Comparison of ENCODE assay signal across 25 mouse cellular contexts in the genomic region with DNA sequence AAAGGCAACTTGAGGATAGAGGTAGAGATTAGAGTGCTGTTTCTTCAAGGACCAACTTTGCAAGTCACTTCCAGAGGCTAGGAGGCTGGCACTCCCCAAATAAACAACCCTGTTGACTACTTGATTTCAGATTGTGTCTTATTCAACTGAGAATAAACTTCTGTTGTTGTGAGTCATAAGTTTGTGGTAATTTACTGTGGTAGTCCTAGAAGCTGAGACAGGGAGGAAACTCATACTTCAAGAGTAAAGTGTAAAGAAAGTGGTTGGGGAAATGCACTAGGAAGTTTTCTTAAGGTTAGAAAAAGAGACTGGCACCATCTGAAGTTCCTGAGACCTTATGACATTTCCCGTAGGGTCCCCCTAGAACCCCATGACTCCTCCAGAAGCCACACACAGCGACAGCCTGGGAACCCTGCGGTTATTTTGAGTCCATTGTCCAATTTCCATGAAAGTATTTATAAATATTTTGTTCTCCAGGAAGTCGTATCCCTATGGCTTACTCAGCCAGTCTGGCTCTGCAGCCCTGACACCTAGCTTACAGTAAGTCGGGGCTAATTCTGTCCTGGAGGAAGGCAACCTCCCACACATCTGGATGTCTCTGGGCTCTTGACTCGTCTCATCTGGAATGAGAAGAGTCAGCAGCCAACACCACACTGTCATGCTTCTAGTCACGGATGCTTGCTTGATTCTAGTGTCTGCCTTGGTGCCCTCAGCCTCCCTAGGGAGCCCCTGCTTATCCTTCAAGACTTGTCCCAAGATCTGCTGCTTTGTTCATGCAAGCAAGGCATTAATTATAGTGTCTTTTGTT. TPM values are rescaled to one million over a fixed set of nuclear protein-coding genes. Genes with fewer than 3 reads are reported as not detected.
DNase-seq lines count a peak whose midpoint lies in the region; ATAC-seq and TF ChIP-seq lines count a peak whose summit lies in the region.
"Had no signal": no experiment of that assay in that cellular context is flagged by ENCODE, and none has a peak within 500 bp of the region (broad histone marks: within the 10 kb centered on the region; RNA-seq: fewer than 3 reads in every experiment).

No protein-coding gene starts in this region.

- no peak overlapping the region for H3K27ac ChIP-seq in lung, postnatal 0 days (ENCODE audit: low read length)
- H3K27ac ChIP-seq in hindbrain, embryonic 12.5 days, result no peak overlapping the region
- H3K27ac ChIP-seq: embryonic facial prominence, embryonic 12.5 days; forebrain, embryonic 10.5 days; heart, embryonic 13.5 days; hindbrain, embryonic 10.5 days; limb, embryonic 13.5 days; liver, embryonic 14.5 days; stomach, embryonic 15.5 days had no signal

- H3K36me3 ChIP-seq in lung, postnatal 0 days (ENCODE audit: insufficient read depth, low read length), result no peaks in the 10 kb centered on the region
- no peaks in the 10 kb centered on the region for H3K36me3 ChIP-seq in myocyte (ENCODE audit: control insufficient read depth, insufficient read depth)
- no peaks in the 10 kb centered on the region for H3K36me3 ChIP-seq in hindbrain, embryonic 12.5 days
- H3K36me3 ChIP-seq: embryonic facial prominence, embryonic 12.5 days; forebrain, embryonic 10.5 days; heart, embryonic 13.5 days; hindbrain, embryonic 10.5 days; limb, embryonic 13.5 days; stomach, embryonic 15.5 days had no signal

- peak; percentile 20 for DNase-seq in heart, postnatal 4 days
- DNase-seq in heart, adult 11 months, result no peak
- DNase-seq in lung, postnatal 0 days (ENCODE audit: low spot score), result peak; percentile 19
- no peak for DNase-seq in lung, adult 18-20 months
- DNase-seq: adrenal gland, adult 2 months; cerebellum, adult 9-10 months; forebrain, postnatal 0 days; kidney, adult 9 months; midbrain, embryonic 14.5 days; retina, postnatal 1 day had no signal

- H3K9ac ChIP-seq in lung, postnatal 0 days (replicated peaks; ENCODE audit: low read depth), result no peak overlapping the region
- no peak overlapping the region for H3K9ac ChIP-seq in hindbrain, embryonic 12.5 days
- H3K9ac ChIP-seq: embryonic facial prominence, embryonic 12.5 days; forebrain, postnatal 0 days; heart, embryonic 13.5 days; limb, embryonic 13.5 days; liver, embryonic 14.5 days; stomach, embryonic 15.5 days had no signal

- no peak for TF ChIP-seq CTCF in lung, postnatal 0 days (IDR thresholded peaks at IDR 0.05)

- no peaks in the 10 kb centered on the region for H3K79me2 ChIP-seq in myocyte (ENCODE audit: control insufficient read depth, insufficient read depth)

- peak; percentile 50; the same call in 1 of the 2 replicates for TF ChIP-seq EP300 in lung, postnatal 0 days (IDR thresholded peaks at IDR 0.05)

- ATAC-seq in lung, postnatal 0 days, result peak; percentile 63
- peak; percentile 36; the same call in 1 of the 2 replicates for ATAC-seq in erythroblast, adult 5-6 weeks (replicated peaks; ENCODE audit: low FRiP score, poor library complexity, severe bottlenecking)
- ATAC-seq in hindbrain, embryonic 12.5 days (ENCODE audit: low FRiP score), result no peak
- ATAC-seq: forebrain, postnatal 0 days had no signal

- TF ChIP-seq POLR2A in myocyte (IDR thresholded peaks at IDR 0.05; ENCODE audit: insufficient read length, low read depth), result no peak

- H3ac ChIP-seq in myocyte (ENCODE audit: control insufficient read depth, insufficient read length), result no peak overlapping the region

- WGBS in lung, postnatal 0 days, result 39% methylated on average over 7 of the region's 7 CpGs
- WGBS in hindbrain, embryonic 12.5 days, result 66% methylated on average over 7 of the region's 7 CpGs

- H3K4me3 ChIP-seq in lung, postnatal 0 days (ENCODE audit: low read depth, low read length), result no peak overlapping the region
- no peak overlapping the region for H3K4me3 ChIP-seq in myocyte
- no peak overlapping the region for H3K4me3 ChIP-seq in hindbrain, embryonic 12.5 days
- H3K4me3 ChIP-seq: embryonic facial prominence, embryonic 12.5 days; forebrain, embryonic 10.5 days; heart, embryonic 13.5 days; hindbrain, embryonic 10.5 days; limb, embryonic 13.5 days; stomach, embryonic 15.5 days had no signal

- H3K4me2 ChIP-seq in lung, postnatal 0 days (replicated peaks; ENCODE audit: low read depth, low read length), result no peak overlapping the region
- peak overlapping the region; percentile 31 for H3K4me2 ChIP-seq in myocyte (ENCODE audit: low read depth)
- no peak overlapping the region for H3K4me2 ChIP-seq in hindbrain, embryonic 12.5 days (replicated peaks)
- H3K4me2 ChIP-seq: embryonic facial prominence, embryonic 12.5 days; heart, embryonic 13.5 days; limb, embryonic 13.5 days; stomach, embryonic 15.5 days had no signal

- H3K4me1 ChIP-seq in lung, postnatal 0 days (ENCODE audit: insufficient read depth, low read depth, low read length), result 0 out of 2 replicates have a peak, but pooled peaks cover 2% of the 10 kb centered on the region
- H3K4me1 ChIP-seq in hindbrain, embryonic 12.5 days, result no peaks in the 10 kb centered on the region
- H3K4me1 ChIP-seq: embryonic facial prominence, embryonic 12.5 days; forebrain, embryonic 10.5 days; hindbrain, embryonic 10.5 days; limb, embryonic 13.5 days had no signal

- no peaks in the 10 kb centered on the region for H3K27me3 ChIP-seq in lung, postnatal 0 days (replicated peaks; ENCODE audit: insufficient read depth, low read length)
- no peaks in the 10 kb centered on the region for H3K27me3 ChIP-seq in myocyte (ENCODE audit: control insufficient read depth, insufficient read depth, insufficient read length)
- no peaks in the 10 kb centered on the region for H3K27me3 ChIP-seq in hindbrain, embryonic 12.5 days
- H3K27me3 ChIP-seq: embryonic facial prominence, embryonic 12.5 days had no signal

- no peaks in the 10 kb centered on the region for H3K9me3 ChIP-seq in lung, postnatal 0 days (ENCODE audit: low read length)
- H3K9me3 ChIP-seq in hindbrain, embryonic 12.5 days (replicated peaks), result no peaks in the 10 kb centered on the region
- H3K9me3 ChIP-seq: embryonic facial prominence, embryonic 12.5 days; forebrain, embryonic 10.5 days; heart, embryonic 13.5 days; hindbrain, embryonic 10.5 days; limb, embryonic 13.5 days; stomach, embryonic 15.5 days had no signal

TF ChIP-seq in myocyte, 11 proteins besides CTCF, POLR2A, EP300 and RAD21:
- TF ChIP-seq REST (IDR thresholded peaks at IDR 0.05; ENCODE audit: insufficient read depth, insufficient read length), result no peak
- no peak for TF ChIP-seq MYOD1 (IDR thresholded peaks at IDR 0.05; ENCODE audit: control insufficient read depth in 1 of 3, insufficient read length in 2 of 3, low read depth in 2 of 3)
- TF ChIP-seq USF1 (IDR thresholded peaks at IDR 0.05; ENCODE audit: low read depth), result no peak
- no peak for TF ChIP-seq CEBPB (IDR thresholded peaks at IDR 0.05; ENCODE audit: insufficient read depth, poor library complexity, severe bottlenecking)
- TF ChIP-seq POLR2AphosphoS2 (IDR thresholded peaks at IDR 0.05; ENCODE audit: insufficient read length, low read depth), result no peak
- no peak for TF ChIP-seq MYOG (IDR thresholded peaks at IDR 0.05; ENCODE audit: control insufficient read depth in 1 of 3, insufficient read depth in 1 of 3, insufficient read length in 2 of 3, low read depth in 2 of 3)
- TF ChIP-seq TCF12 (IDR thresholded peaks at IDR 0.05; ENCODE audit: insufficient read depth, poor library complexity, severe bottlenecking), result no peak
- no peak for TF ChIP-seq MAX (IDR thresholded peaks at IDR 0.05; ENCODE audit: low read depth)

RNA-seq across cellular contexts. Expression of a gene that starts 22.8 kb away (rescaled TPM):
- 10 to 100 TPM; 45.1 to 88.0 TPM for total RNA-seq in heart, postnatal 4 days (2021)
- polyA plus RNA-seq in lung, postnatal 0 days (2015; fragmentation: Nextera tagmentation; extraction: Ambion mirVana), result 66.6 and 69.7 TPM in 2 replicates
- 601 and 720 TPM in 2 replicates for total RNA-seq in erythroblast, adult 5-6 weeks (2015; ENCODE audit: low replicate concordance)
- total RNA-seq in erythroblast, adult 5-6 weeks (2017; ENCODE audit: low replicate concordance), result 1,621 and 2,086 TPM in 2 replicates
- polyA plus RNA-seq in myocyte (2012; fragmentation: generic; extraction: Trizol), result 18.6 TPM
- polyA plus RNA-seq in hindbrain, embryonic 12.5 days (2016; fragmentation: Nextera tagmentation; extraction: Ambion mirVana), result 70.5 and 82.4 TPM in 2 replicates

RNA-seq across cellular contexts. Expression of a gene that starts 41.0 kb away (rescaled TPM):
- total RNA-seq in heart, postnatal 4 days (2021), result not detected
- polyA plus RNA-seq in lung, postnatal 0 days (2015; fragmentation: Nextera tagmentation; extraction: Ambion mirVana), result 0.14 and 0.20 TPM in 2 replicates
- total RNA-seq in erythroblast, adult 5-6 weeks (2015; ENCODE audit: low replicate concordance), result 1.3 TPM in 1 of 2 replicates, not detected in the other
- not detected in 2 replicates for total RNA-seq in erythroblast, adult 5-6 weeks (2017; ENCODE audit: low replicate concordance)
- 19.4 TPM for polyA plus RNA-seq in myocyte (2012; fragmentation: generic; extraction: Trizol)
- polyA plus RNA-seq in hindbrain, embryonic 12.5 days (2016; fragmentation: Nextera tagmentation; extraction: Ambion mirVana), result 0.17 TPM in 1 of 2 replicates, not detected in the other
- total RNA-seq: common myeloid progenitor, adult 5-6 weeks; forebrain, postnatal 0 days; layer of hippocampus, postnatal 14 days; left cerebral cortex, postnatal 14 days; megakaryocyte progenitor cell, adult 5-6 weeks; neutrophil, adult 5-6 weeks had no signal
- polyA plus RNA-seq: embryonic facial prominence, embryonic 12.5 days; heart, embryonic 13.5 days; hindbrain, embryonic 10.5 days; limb, embryonic 13.5 days; midbrain, embryonic 14.5 days had no signal

Comparison
In these comparisons a context has a peak if more than half of its experiments do, and no peak if none do; other contexts are left out.
1. DNase-seq: peak in heart, postnatal 4 days (single experiment) and lung, postnatal 0 days (single experiment); none in heart, adult 11 months (single experiment) and lung, adult 18-20 months (0 of 2).
2. RNA of a gene that starts 41.0 kb away (polyA plus RNA-seq): 19.4 TPM in myocyte (single experiment); 0.14 to 0.20 TPM in lung, postnatal 0 days and 0.17 TPM in hindbrain, embryonic 12.5 days; every median in the first group is over 10 times any median in the second.